Mouse (Mus musculus) midbrain, embryonic 12.5 days (tissue): ENCODE measurements around the gene Ccdc24. TPM values are rescaled to one million over a fixed set of nuclear protein-coding genes. Genes with fewer than 3 reads are reported as not detected.

ENCODE experiments used
- ATAC-seq: fragments of 200-750 bp; cut with Nextera tagmentation; 2 replicates; pipeline ENCODE4 v1.8.0; 2017; ENCODE audit warnings: low read depth, moderate TSS enrichment, moderate library complexity; ENCODE audit not compliant: low FRiP score
- H3K27ac ChIP-seq: fragments of 300-500 bp; sonication (generic); replicated peaks from 2 replicates; pipeline ENCODE4 v1.5.1; 2016; ENCODE audit warnings: mild to moderate bottlenecking
- H3K27me3 ChIP-seq: fragments of 300-500 bp; sonication (generic); 2 replicates; pipeline ENCODE4 v1.6.1; 2016; ENCODE audit warnings: mild to moderate bottlenecking
- H3K36me3 ChIP-seq: fragments of 300-500 bp; sonication (generic); 2 replicates; pipeline ENCODE4 v1.6.1; 2016
- H3K4me1 ChIP-seq: fragments of 300-500 bp; sonication (generic); 2 replicates; pipeline ENCODE4 v1.6.1; 2016
- H3K4me2 ChIP-seq: fragments of 300-500 bp; sonication (generic); replicated peaks from 2 replicates; pipeline ENCODE4 v1.6.1; 2016; ENCODE audit warnings: mild to moderate bottlenecking, moderate library complexity
- H3K4me3 ChIP-seq: fragments of 300-500 bp; sonication (generic); 2 replicates; pipeline ENCODE4 v1.5.1; 2016; ENCODE audit warnings: mild to moderate bottlenecking
- H3K9ac ChIP-seq: fragments of 300-500 bp; sonication (generic); replicated peaks from 2 replicates; pipeline ENCODE4 v1.6.1; 2016; ENCODE audit warnings: mild to moderate bottlenecking, moderate library complexity
- H3K9me3 ChIP-seq: fragments of 300-500 bp; sonication (generic); 2 replicates; pipeline ENCODE4 v1.6.1; 2016; ENCODE audit warnings: mild to moderate bottlenecking
- WGBS: fragments of 180-500 bp; shearing (Covaris S2); methylation state at CpG from one replicate; pipeline ENCODE4 v1.1.7; 2016; 5-methylcytosine and 5-hydroxymethylcytosine counted together
- polyA plus RNA-seq: library from polyadenylated mRNA; unstranded; fragments of >200 nt; fragmentation: Nextera tagmentation; extraction: Ambion mirVana; gene quantifications from 2 replicates; pipeline ENCODE4 v1.2.1, GENCODE M21; 2016

The Ccdc24 gene
- 2.2 and 2.4 TPM in 2 replicates for polyA plus RNA-seq

DNA sequence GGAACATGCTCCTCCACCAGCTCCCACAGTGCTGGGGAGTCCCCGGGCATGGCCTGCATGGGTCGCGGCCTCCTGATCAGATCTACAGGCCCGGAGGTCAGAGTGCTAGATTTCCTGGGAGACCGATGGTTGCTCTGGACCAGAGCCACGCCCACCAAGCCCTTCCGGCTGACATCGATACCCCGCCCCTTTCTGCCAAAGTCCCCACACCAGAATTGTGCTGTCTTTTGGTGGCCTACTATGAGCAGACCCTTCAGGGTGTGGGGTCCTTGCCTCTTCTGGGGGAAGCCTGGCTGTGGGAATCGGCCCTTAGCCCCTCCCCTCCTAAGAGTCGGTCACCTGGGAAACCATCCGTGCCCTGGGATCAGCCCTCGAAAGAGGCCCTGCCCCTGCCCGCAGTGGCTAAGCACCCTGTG lies at the start of gene Ccdc24:
TSS of gene Ccdc24 (minus strand) at position 87 of the 416 bp plus-strand sequence.
- H3K36me3 ChIP-seq = peaks cover 44% of the 10 kb centered on the region
- peaks cover 12% of the 10 kb centered on the region for H3K27me3 ChIP-seq
- H3K4me1 ChIP-seq = peaks cover 18% of the 10 kb centered on the region
- no peak within 1 kb of the TSS for H3K27ac ChIP-seq
- ATAC-seq = peak; percentile 45
- H3K4me3 ChIP-seq = 0 out of 2 replicates have a peak within 1 kb of the TSS, but pooled peaks have one; percentile 3
- H3K9me3 ChIP-seq = no peaks in the 10 kb centered on the region
- WGBS = 4% methylated on average over 14 of the region's 14 CpGs
- H3K4me2 ChIP-seq = peak within 1 kb of the TSS; percentile 41
- peak within 1 kb of the TSS; percentile 11; the same call in 1 of the 2 replicates for H3K9ac ChIP-seq

DNA sequence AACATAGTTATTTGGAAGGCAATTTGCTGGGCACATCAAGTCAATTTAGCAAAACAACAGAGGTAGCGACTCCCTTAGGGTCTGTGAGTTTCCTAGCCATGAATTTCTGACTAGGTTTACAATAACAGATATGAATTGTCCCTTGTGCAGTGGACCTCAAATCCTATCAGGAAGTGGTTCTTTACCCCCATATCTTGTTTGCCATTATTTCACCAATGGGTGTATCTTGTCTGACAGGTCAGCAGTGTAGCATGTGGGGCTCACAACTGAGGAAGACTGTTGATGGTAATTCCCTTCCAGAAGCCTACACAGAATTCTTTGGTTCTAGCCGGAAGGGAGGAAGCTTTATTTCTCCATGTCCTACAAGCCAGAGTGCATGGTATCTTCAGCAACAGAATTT lies 49.0 kb upstream of the Ccdc24 start:
- Histone ChIP-seq H3K27ac (no peak overlapping the region), H3K4me2 (no peak overlapping the region), H3K9me3 (no peaks in the 10 kb centered on the region), H3K4me1 (0 out of 2 replicates have a peak, but pooled peaks cover 1% of the 10 kb centered on the region), H3K27me3 (peaks cover 40% of the 10 kb centered on the region), H3K4me3 (no peak overlapping the region), H3K36me3 (no peaks in the 10 kb centered on the region), H3K9ac (no peak overlapping the region)
- no peak for ATAC-seq
- 86% methylated on average over 2 of the region's 2 CpGs for WGBS

- Histone ChIP-seq H3K9me3 (no peaks in the 10 kb centered on the region), H3K9ac (no peak overlapping the region), H3K4me2 (no peak overlapping the region), H3K27me3 (peaks cover 14% of the 10 kb centered on the region; the same call in 1 of the 2 replicates), H3K36me3 (no peaks in the 10 kb centered on the region), H3K4me3 (no peak overlapping the region), H3K4me1 (peaks cover 12% of the 10 kb centered on the region), H3K27ac (no peak overlapping the region)
- 90% methylated on average over 5 of the region's 5 CpGs for WGBS
- ATAC-seq = no peak
Measured at GRCm38 (mm10) chr4:117918762-117919161, 46.4 kb upstream of the Ccdc24 start.

GRCm38 (mm10) chr4:117918261-117918660 lies 45.9 kb upstream of the Ccdc24 start:
- no peaks in the 10 kb centered on the region for H3K36me3 ChIP-seq
- WGBS = 74% methylated on average over 3 of the region's 3 CpGs
- no peak for ATAC-seq
- no peak overlapping the region for H3K9ac ChIP-seq
- H3K27me3 ChIP-seq = 0 out of 2 replicates have a peak, but pooled peaks cover 9% of the 10 kb centered on the region
- H3K4me2 ChIP-seq = no peak overlapping the region
- no peaks in the 10 kb centered on the region for H3K9me3 ChIP-seq
- no peak overlapping the region for H3K4me3 ChIP-seq
- H3K4me1 ChIP-seq = peaks cover 17% of the 10 kb centered on the region
- H3K27ac ChIP-seq = no peak overlapping the region

DNA sequence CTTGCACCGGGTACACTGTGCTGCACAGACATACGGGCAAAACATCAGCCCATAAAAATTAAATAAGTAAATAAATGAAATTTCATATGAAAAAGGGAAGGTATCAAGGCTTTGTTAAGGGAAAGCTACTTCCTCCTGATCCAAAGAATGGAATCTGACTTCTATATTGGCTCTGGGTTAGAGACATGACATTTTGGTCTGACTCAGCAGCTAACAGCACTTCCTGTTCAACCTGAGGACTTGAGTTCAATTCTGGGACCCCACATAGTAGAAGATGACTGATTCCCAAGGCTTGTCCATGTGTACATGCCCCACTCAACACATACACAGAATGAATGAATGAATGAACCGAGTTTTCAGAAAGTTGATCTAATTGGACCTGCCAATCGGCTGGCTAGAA lies 45.5 kb upstream of the Ccdc24 start:
- H3K36me3 ChIP-seq = no peaks in the 10 kb centered on the region
- H3K4me2 ChIP-seq = no peak overlapping the region
- no peaks in the 10 kb centered on the region for H3K9me3 ChIP-seq
- WGBS = 98% methylated on average over 4 of the region's 4 CpGs
- H3K9ac ChIP-seq = no peak overlapping the region
- H3K27me3 ChIP-seq = 0 out of 2 replicates have a peak, but pooled peaks cover 5% of the 10 kb centered on the region
- H3K4me3 ChIP-seq = no peak overlapping the region
- peaks cover 21% of the 10 kb centered on the region for H3K4me1 ChIP-seq
- no peak for ATAC-seq
- no peak overlapping the region for H3K27ac ChIP-seq

DNA sequence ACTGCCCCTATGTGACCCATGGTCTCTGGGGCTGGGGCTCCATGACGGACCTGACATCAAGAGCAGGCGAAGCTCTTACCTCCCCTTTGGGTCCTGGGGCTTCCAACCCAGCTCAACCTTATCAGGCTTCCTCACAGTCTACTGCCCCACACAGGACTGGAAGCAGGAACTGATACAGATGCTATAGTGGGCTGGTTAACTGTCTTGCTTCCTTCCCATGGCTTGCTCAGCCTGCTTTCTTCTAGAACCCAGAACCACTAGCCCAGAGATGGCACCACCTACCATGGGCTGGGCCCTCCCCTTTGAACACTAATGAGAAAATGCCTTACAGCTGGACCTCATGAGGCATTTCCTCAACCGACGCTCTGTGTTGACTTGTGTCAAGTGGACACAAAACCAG lies 45.0 kb upstream of the Ccdc24 start:
- H3K9me3 ChIP-seq = no peaks in the 10 kb centered on the region
- WGBS = 86% methylated on average over 4 of the region's 4 CpGs
- H3K9ac ChIP-seq = no peak overlapping the region
- 0 out of 2 replicates have a peak, but pooled peaks cover 1% of the 10 kb centered on the region for H3K27me3 ChIP-seq
- H3K36me3 ChIP-seq = no peaks in the 10 kb centered on the region
- no peak for ATAC-seq
- H3K4me1 ChIP-seq = peaks cover 25% of the 10 kb centered on the region
- H3K4me3 ChIP-seq = no peak overlapping the region
- no peak overlapping the region for H3K27ac ChIP-seq
- H3K4me2 ChIP-seq = no peak overlapping the region

- Histone ChIP-seq H3K27ac (no peak overlapping the region), H3K4me1 (peaks cover 29% of the 10 kb centered on the region), H3K9ac (no peak overlapping the region), H3K9me3 (no peaks in the 10 kb centered on the region), H3K27me3 (no peaks in the 10 kb centered on the region), H3K4me3 (no peak overlapping the region), H3K36me3 (peaks cover 9% of the 10 kb centered on the region), H3K4me2 (peak overlapping the region; percentile 100; the same call in 1 of the 2 replicates)
- no peak for ATAC-seq
- 90% methylated on average over 5 of the region's 5 CpGs for WGBS
Measured at GRCm38 (mm10) chr4:117916386-117916785, 44.0 kb upstream of the Ccdc24 start.

DNA sequence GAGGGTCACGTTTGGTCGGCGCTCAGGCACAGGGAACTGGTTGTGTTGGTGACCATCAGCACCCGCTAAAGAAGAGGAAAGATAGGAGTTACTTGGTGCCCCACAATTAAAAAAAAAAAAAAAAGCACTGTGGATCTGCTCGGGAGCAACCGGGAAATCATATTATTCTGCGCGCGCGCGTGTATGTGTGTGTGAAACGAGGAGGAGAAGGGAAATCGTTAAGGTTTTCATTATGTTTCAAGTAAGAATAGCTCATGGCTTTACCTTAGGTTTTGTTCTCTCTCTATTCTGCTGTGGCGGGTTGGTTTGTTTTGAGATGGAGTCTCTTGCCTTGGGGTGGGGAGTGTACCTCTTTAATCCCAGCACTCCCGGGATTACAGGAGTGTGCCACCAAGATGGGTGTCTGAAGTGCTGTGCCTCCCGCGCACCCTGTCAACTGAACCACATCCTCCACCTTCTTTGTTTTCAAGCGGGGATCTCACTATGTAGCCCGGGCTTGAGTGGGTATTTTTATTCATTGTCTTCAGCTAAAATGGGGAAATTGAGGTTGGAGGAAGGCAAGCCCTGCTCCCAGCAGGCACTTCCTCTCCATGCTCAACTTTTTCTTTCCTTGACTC lies 43.2 kb upstream of the Ccdc24 start:
- no peak for ATAC-seq
- H3K27ac ChIP-seq = no peak overlapping the region

DNA sequence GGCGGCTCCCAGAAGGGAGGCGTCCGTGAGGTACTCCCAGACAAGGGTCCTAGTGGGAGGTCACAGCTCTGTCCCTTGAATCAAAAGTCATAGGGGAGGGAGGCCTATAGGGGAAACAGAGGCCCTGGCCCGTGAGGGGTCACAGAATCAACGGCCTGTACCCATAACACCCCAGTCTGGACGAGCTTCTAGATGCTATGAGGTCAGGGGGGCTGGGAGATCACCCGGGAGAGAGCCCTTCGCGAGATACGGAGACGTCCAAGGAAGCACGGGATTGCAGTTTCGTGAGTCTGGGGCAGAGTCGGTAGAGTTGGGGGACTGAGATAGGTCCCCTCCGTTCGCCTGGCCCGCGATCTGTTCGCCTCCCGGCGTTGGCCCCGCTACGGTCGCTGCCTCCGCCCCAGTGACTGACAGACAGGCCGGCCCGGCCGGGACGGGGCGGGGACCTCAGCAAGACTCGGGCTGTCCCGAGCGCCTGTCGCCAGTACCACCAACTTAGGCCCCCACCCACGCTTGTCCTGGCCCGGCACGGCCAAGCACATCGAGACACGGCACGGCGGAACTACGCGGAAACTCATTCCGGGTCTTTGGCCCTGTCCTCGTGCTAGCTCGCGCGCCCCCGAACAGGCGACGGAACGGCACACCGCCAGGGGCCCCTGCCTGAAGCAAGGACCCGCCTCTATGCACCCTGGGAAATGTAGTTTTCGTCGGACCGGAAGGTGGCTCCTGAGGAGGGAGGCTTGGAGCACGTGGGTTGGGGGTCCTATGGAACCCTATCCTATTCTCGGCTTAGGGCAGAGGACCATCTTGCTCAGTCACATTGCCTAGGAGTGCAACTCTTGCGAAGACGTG lies 42.5 kb upstream of the Ccdc24 start, which contains the start of gene Ipo13:
TSS of gene Ipo13 (minus strand) at position 409 of the 852 bp plus-strand sequence.
- WGBS = under 1% methylated on average over 61 of the region's 61 CpGs
- H3K27me3 ChIP-seq = no peaks in the 10 kb centered on the region
- H3K4me1 ChIP-seq = peaks cover 34% of the 10 kb centered on the region

More for the DNA sequence above, 43.2 kb upstream of the Ccdc24 start:
- WGBS = 12% methylated on average over 19 of the region's 19 CpGs
- Histone ChIP-seq H3K4me1 (peaks cover 29% of the 10 kb centered on the region), H3K9me3 (no peaks in the 10 kb centered on the region), H3K9ac (peak overlapping the region; percentile 2), H3K27me3 (no peaks in the 10 kb centered on the region), H3K36me3 (peaks cover 17% of the 10 kb centered on the region), H3K4me2 (peak overlapping the region; percentile 100), H3K4me3 (peak overlapping the region; percentile 59)

DNA sequence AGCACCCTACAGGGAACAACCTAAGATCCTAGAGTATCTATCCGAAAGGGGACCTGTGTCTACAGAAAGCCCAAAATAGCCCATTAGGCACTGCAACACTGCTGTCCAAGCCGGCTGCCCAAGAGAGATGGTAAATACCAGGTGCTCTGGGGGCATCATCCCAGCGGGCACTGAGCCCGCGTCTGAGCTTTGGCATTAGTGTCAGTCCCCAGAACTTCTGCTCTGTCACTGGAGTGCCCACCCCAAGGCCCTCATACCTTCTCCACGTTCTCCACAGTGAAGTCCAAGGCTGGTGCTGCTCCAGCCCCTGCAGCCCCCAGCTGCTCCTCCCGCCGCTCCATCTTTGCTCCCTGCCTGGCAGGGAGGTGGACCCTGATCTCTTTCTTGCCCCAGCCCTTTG lies 41.7 kb upstream of the Ccdc24 start:
- ATAC-seq = peak; percentile 3; the same call in 1 of the 2 replicates
- Histone ChIP-seq H3K36me3 (peaks cover 26% of the 10 kb centered on the region), H3K9ac (peak overlapping the region; percentile 89), H3K4me3 (peak overlapping the region; percentile 59), H3K27me3 (no peaks in the 10 kb centered on the region), H3K27ac (no peak overlapping the region), H3K4me1 (peaks cover 41% of the 10 kb centered on the region), H3K4me2 (peak overlapping the region; percentile 100), H3K9me3 (no peaks in the 10 kb centered on the region)
- 20% methylated on average over 8 of the region's 8 CpGs for WGBS

More for the DNA sequence above, 42.5 kb upstream of the Ccdc24 start, which contains the start of gene Ipo13:
- H3K4me2 ChIP-seq = peak within 1 kb of the TSS; percentile 100
- peak within 1 kb of the TSS; percentile 59 for H3K4me3 ChIP-seq
- peaks cover 22% of the 10 kb centered on the region for H3K36me3 ChIP-seq
- no peaks in the 10 kb centered on the region for H3K9me3 ChIP-seq
- peak; percentile 96 for ATAC-seq
- H3K9ac ChIP-seq = peak within 1 kb of the TSS; percentile 89
- H3K27ac ChIP-seq = peak within 1 kb of the TSS; percentile 80

DNA sequence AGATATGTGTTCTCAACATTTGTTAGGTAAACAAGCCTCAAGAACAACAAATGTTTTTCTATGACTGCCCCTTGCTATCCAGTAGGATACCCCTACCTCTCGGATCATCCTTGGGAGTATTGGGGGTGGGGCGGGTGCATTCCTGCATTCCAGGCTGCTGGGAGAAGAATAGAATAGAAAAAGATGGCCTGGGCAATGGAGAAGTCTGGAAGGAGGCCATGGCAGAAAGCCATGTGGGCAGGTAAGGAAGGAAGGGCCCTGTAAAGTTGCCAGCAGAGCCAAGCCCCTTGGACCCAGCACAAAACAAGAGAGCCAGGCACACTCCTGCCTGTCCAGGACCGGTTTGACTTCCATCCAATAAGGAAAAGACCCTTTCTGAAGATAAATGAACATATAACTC lies 41.1 kb upstream of the Ccdc24 start:
- H3K9ac ChIP-seq = peak overlapping the region; percentile 89
- H3K4me3 ChIP-seq = peak overlapping the region; percentile 59
- WGBS = 58% methylated on average over 3 of the region's 3 CpGs
- no peaks in the 10 kb centered on the region for H3K27me3 ChIP-seq
- H3K36me3 ChIP-seq = peaks cover 28% of the 10 kb centered on the region
- H3K4me1 ChIP-seq = peaks cover 48% of the 10 kb centered on the region
- no peak overlapping the region for H3K27ac ChIP-seq
- H3K4me2 ChIP-seq = peak overlapping the region; percentile 100
- no peak for ATAC-seq
- no peaks in the 10 kb centered on the region for H3K9me3 ChIP-seq
